Mouse (Mus musculus) forebrain, embryonic 10.5 days (tissue): ENCODE results near the gene Aim2. TPM values are rescaled to one million over a fixed set of nuclear protein-coding genes. Genes with fewer than 3 reads are reported as not detected.

ENCODE experiments used
- DNase-seq: peaks from one replicate; pipeline ENCODE4 v3.0.0-alpha.2; 2017; ENCODE audit warnings: low spot score; ENCODE audit errors: extremely low spot score
- H3K27ac ChIP-seq: fragments of 300-500 bp; sonication (generic); 2 replicates; pipeline ENCODE4 v1.5.1; 2016; ENCODE audit warnings: mild to moderate bottlenecking
- H3K27me3 ChIP-seq: fragments of 300-500 bp; sonication (generic); 2 replicates; pipeline ENCODE4 v1.6.1; 2016; ENCODE audit warnings: mild to moderate bottlenecking; ENCODE audit not compliant: poor library complexity, severe bottlenecking
- H3K36me3 ChIP-seq: fragments of 300-500 bp; sonication (generic); replicated peaks from 2 replicates; pipeline ENCODE4 v1.6.1; 2016; ENCODE audit warnings: mild to moderate bottlenecking, moderate library complexity
- H3K4me1 ChIP-seq: fragments of 300-500 bp; sonication (generic); 2 replicates; pipeline ENCODE4 v1.6.1; 2016
- H3K4me3 ChIP-seq: fragments of 300-500 bp; sonication (generic); 2 replicates; pipeline ENCODE4 v1.5.1; 2016; ENCODE audit warnings: mild to moderate bottlenecking, moderate library complexity
- H3K9me3 ChIP-seq: fragments of 300-500 bp; sonication (generic); 2 replicates; pipeline ENCODE4 v1.6.1; 2016; ENCODE audit warnings: mild to moderate bottlenecking, moderate library complexity
- WGBS: fragments of 180-500 bp; shearing (Covaris S2); methylation state at CpG from one replicate; pipeline ENCODE4 v1.1.7; 2016; 5-methylcytosine and 5-hydroxymethylcytosine counted together
- polyA plus RNA-seq: library from polyadenylated mRNA; unstranded; fragments of >200 nt; fragmentation: Nextera tagmentation; extraction: Ambion mirVana; gene quantifications from 2 replicates; pipeline ENCODE4 v1.2.1, GENCODE M21; 2016

Aim2 gene
- polyA plus RNA-seq, 1 experiment from 2014 or later, result 6.4 TPM

GRCm38 (mm10) chr1:173371586-173371985 is 20.9 kb downstream of the Aim2 start:
- no peak for DNase-seq
- WGBS, result 83% methylated on average over 6 of the region's 6 CpGs
- Histone ChIP-seq H3K36me3 (no peaks in the 10 kb centered on the region), H3K27ac (no peak overlapping the region), H3K27me3 (peaks cover 28% of the 10 kb centered on the region; the same call in 1 of the 2 replicates), H3K9me3 (no peaks in the 10 kb centered on the region), H3K4me3 (no peak overlapping the region), H3K4me1 (peaks cover 23% of the 10 kb centered on the region)

DNA sequence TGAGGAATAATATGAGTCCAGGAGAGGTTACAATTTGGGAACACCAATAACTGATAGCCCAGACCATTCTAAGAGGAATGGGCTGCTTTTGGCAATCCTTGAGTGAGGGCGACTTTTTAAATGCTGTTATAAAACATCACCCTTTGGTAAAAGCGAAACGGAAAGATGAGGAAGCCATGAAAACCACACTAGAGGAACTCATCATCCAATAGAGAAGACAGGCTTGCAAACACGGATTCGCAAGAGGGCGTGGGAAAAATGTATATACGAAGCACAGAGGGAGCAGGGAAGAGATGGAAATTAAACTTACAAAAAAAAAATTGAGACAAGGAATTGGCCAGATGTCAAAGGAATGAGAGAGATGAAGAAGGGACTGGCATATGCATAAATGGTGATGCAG is 23.3 kb downstream of the Aim2 start:
- Histone ChIP-seq H3K27me3 (0 out of 2 replicates have a peak, but pooled peaks cover 7% of the 10 kb centered on the region), H3K9me3 (no peaks in the 10 kb centered on the region), H3K4me3 (no peak overlapping the region), H3K36me3 (no peaks in the 10 kb centered on the region), H3K4me1 (peaks cover 6% of the 10 kb centered on the region; the same call in 1 of the 2 replicates), H3K27ac (no peak overlapping the region)
- WGBS, result 92% methylated on average over 7 of the region's 7 CpGs
- DNase-seq, result no peak

GRCm38 (mm10) chr1:173377380-173378112 is 26.9 kb downstream of the Aim2 start:
- DNase-seq, result peak; percentile 39
- 38% methylated on average over 13 of the region's 13 CpGs for WGBS
- Histone ChIP-seq H3K27ac (no peak overlapping the region), H3K4me3 (no peak overlapping the region), H3K9me3 (no peaks in the 10 kb centered on the region), H3K36me3 (no peaks in the 10 kb centered on the region), H3K27me3 (no peaks in the 10 kb centered on the region), H3K4me1 (no peaks in the 10 kb centered on the region)

DNA sequence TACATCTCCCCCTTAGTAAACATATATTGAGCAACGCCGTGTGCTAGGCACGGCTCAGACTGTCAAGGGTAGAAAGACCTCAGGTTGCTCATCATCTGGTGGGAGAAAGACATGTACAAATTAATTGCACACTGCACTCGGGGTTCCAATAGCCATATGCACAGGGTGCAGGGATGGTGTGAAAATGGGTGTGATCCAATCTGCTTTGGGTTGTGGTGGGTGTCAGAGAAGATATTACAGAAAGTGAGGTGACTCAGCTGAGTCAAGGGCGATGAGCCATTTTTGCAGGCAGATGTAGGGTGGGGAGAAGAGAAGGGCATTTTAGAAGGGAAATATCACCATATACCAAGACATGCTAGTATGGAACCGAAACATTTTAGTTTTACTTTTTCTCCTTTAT is 30.8 kb downstream of the Aim2 start:
- no peaks in the 10 kb centered on the region for H3K4me1 ChIP-seq
- no peak for DNase-seq
- 93% methylated on average over 6 of the region's 6 CpGs for WGBS
- no peak overlapping the region for H3K4me3 ChIP-seq
- H3K36me3 ChIP-seq, result no peaks in the 10 kb centered on the region
- no peak overlapping the region for H3K27ac ChIP-seq
- H3K27me3 ChIP-seq, result no peaks in the 10 kb centered on the region
- H3K9me3 ChIP-seq, result no peaks in the 10 kb centered on the region

- H3K27ac ChIP-seq, result peak overlapping the region; percentile 56; the same call in 1 of the 2 replicates
- H3K4me3 ChIP-seq, result peak overlapping the region; percentile 41
- DNase-seq, result no peak
- no peaks in the 10 kb centered on the region for H3K27me3 ChIP-seq
- no peaks in the 10 kb centered on the region for H3K36me3 ChIP-seq
- WGBS, result 6% methylated on average over 3 of the region's 3 CpGs
- H3K4me1 ChIP-seq, result peaks cover 19% of the 10 kb centered on the region
- H3K9me3 ChIP-seq, result no peaks in the 10 kb centered on the region
Measured at GRCm38 (mm10) chr1:173389431-173389830, 38.8 kb downstream of the Aim2 start.

- Histone ChIP-seq H3K4me3 (peak overlapping the region; percentile 41), H3K4me1 (peaks cover 19% of the 10 kb centered on the region), H3K27me3 (no peaks in the 10 kb centered on the region), H3K27ac (peak overlapping the region; percentile 56; the same call in 1 of the 2 replicates), H3K36me3 (no peaks in the 10 kb centered on the region), H3K9me3 (no peaks in the 10 kb centered on the region)
- DNase-seq, result peak; percentile 60
- WGBS, result 3% methylated on average over 13 of the region's 13 CpGs
Measured at GRCm38 (mm10) chr1:173389901-173390401, 39.3 kb downstream of the Aim2 start.

- Histone ChIP-seq H3K4me3 (no peak overlapping the region), H3K27me3 (no peaks in the 10 kb centered on the region), H3K9me3 (no peaks in the 10 kb centered on the region), H3K27ac (no peak overlapping the region), H3K4me1 (peaks cover 19% of the 10 kb centered on the region), H3K36me3 (no peaks in the 10 kb centered on the region)
- WGBS, result 90% methylated on average over 6 of the region's 6 CpGs
- DNase-seq, result no peak
Measured at GRCm38 (mm10) chr1:173391754-173392153, 41.1 kb downstream of the Aim2 start.

GRCm38 (mm10) chr1:173398323-173398970 is 47.8 kb downstream of the Aim2 start:
- 37% methylated on average over 3 of the region's 3 CpGs for WGBS
- H3K27me3 ChIP-seq, result no peaks in the 10 kb centered on the region
- no peaks in the 10 kb centered on the region for H3K36me3 ChIP-seq
- no peaks in the 10 kb centered on the region for H3K9me3 ChIP-seq
- H3K4me3 ChIP-seq, result no peak overlapping the region
- peak; percentile 50 for DNase-seq
- H3K4me1 ChIP-seq, result no peaks in the 10 kb centered on the region
- H3K27ac ChIP-seq, result no peak overlapping the region

GRCm38 (mm10) chr1:173404696-173405309 is 54.1 kb downstream of the Aim2 start:
- Histone ChIP-seq H3K9me3 (no peaks in the 10 kb centered on the region), H3K36me3 (no peaks in the 10 kb centered on the region; the same call in 1 of the 2 replicates), H3K27ac (no peak overlapping the region), H3K4me3 (no peak overlapping the region), H3K27me3 (no peaks in the 10 kb centered on the region), H3K4me1 (no peaks in the 10 kb centered on the region)
- DNase-seq, result no peak
- 87% methylated on average over 5 of the region's 5 CpGs for WGBS

DNA sequence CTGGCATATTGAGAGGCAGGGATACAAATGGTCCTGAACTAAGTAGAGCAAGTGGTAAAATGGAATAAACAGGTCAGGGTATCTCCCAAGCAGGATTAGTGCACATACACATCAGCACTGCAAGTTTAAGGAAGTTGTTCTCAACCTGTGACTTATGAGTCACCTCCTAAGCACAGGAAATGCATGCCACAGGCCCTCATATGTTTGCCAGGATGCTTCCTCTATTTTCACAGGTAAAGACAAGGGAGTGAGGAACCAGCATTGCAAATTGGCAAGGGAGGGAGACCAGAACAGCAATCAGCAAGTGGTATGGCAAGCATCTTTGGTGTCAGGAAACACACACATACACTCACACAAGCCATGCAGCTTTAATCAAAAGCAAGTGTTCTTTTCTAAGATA is 58.4 kb downstream of the Aim2 start:
- DNase-seq, result no peak
- Histone ChIP-seq H3K4me1 (no peaks in the 10 kb centered on the region), H3K4me3 (no peak overlapping the region), H3K9me3 (no peaks in the 10 kb centered on the region), H3K27me3 (no peaks in the 10 kb centered on the region), H3K36me3 (no peaks in the 10 kb centered on the region; the same call in 1 of the 2 replicates), H3K27ac (no peak overlapping the region)

DNA sequence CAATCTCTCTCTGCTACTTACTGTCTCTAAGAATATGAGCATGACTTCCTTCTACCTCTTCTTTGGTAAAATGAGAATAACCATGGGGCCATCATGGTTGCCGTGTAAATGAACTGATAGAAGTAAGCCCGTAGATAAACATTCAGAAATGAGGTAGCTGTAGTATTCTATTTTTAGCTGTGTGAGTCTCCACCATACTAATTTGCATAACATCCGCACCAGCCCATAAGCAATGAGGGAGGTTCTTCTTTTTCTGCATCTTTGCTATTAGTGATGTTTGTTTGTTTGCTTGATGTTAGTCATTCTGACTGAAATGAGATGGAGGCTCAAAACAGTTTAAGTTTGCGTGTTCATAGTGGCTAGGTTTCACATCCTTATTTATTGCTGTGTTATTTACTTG is 61.2 kb downstream of the Aim2 start:
- DNase-seq, result no peak
- H3K4me1 ChIP-seq, result no peaks in the 10 kb centered on the region
- H3K27ac ChIP-seq, result no peak overlapping the region
- H3K9me3 ChIP-seq, result no peaks in the 10 kb centered on the region; the same call in 1 of the 2 replicates
- no peaks in the 10 kb centered on the region for H3K27me3 ChIP-seq
- no peak overlapping the region for H3K4me3 ChIP-seq
- H3K36me3 ChIP-seq, result peaks cover 5% of the 10 kb centered on the region; the same call in 1 of the 2 replicates
- WGBS, result 90% methylated on average over 4 of the region's 4 CpGs

DNA sequence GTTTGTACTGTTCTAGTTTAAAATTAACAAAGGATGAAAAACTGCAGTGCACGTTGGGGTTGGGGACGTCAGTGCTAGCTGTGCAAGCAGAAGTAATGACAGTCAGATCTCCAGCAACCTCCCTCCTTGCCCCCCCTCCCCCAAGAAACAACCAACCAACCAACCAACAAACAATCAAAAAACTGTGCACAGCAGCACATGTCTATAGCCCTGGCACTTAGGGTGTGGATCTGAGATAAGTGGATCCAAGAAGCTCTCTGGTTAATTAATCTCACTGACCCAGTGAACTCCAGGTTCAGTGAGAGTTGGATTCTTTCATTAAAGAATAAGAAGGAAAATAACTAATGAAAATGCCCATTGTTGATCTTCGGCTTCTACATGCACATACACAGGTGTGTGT is 64.0 kb downstream of the Aim2 start:
- Histone ChIP-seq H3K4me1 (no peaks in the 10 kb centered on the region), H3K36me3 (peaks cover 5% of the 10 kb centered on the region; the same call in 1 of the 2 replicates), H3K27me3 (no peaks in the 10 kb centered on the region), H3K27ac (no peak overlapping the region), H3K9me3 (no peaks in the 10 kb centered on the region; the same call in 1 of the 2 replicates), H3K4me3 (no peak overlapping the region)
- 84% methylated on average over 3 of the region's 3 CpGs for WGBS
- no peak for DNase-seq

DNA sequence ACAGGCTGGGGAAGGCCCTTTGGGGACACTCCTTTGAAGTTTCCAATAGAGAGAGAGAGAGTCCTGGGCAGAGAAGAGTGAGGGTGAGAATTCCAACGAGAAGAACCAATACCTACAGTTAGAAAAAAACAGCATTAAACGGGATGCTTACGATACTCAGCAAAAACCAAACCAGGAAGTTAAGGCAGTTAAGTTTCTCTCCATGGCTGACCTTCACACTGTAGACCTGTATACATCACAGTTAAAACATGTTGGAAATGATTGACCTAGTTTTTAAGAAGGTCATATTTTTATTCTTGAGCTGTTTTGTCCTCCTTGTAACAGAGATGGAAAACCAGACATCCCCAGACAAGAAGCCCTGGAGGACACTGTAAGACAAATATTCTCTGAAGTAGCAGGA is 67.8 kb downstream of the Aim2 start:
- WGBS, result 92% methylated on average over 3 of the region's 3 CpGs

More for the DNA sequence above, 67.8 kb downstream of the Aim2 start:
- H3K27me3 ChIP-seq, result no peaks in the 10 kb centered on the region
- no peak overlapping the region for H3K27ac ChIP-seq
- no peak for DNase-seq
- no peaks in the 10 kb centered on the region for H3K4me1 ChIP-seq
- H3K9me3 ChIP-seq, result no peaks in the 10 kb centered on the region; the same call in 1 of the 2 replicates
- H3K36me3 ChIP-seq, result peaks cover 5% of the 10 kb centered on the region; the same call in 1 of the 2 replicates
- no peak overlapping the region for H3K4me3 ChIP-seq
